Mouse (Mus musculus): ENCODE measurements around the gene Xxylt1.

DNA sequence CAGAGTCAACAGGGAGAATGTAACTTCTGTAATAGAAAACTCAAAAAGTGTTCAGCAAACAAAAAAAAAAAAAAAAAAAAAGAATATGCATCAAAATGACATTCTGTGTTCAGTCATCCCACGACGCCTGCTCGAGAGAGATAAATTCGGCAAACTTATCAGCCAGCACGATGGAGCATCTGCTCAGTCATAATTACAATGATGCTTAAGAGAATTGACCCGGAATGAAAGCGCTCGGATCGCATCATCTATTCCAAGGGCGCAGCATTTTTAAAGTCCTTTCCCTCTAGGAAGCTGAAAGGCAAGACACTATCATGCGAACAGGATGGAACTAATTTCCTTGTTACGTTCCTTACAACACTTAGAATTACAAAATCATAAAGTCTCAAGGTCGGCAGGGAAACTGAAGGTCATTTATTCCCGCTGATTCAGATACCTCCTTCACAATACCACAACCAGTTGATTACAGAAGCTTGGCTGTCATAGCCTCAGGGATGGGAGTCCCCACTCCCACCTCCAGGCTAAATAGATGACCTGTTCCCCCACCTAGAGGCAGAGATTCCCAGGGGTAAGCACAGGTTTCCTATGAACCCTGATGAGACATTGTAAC, 165.5 kb downstream of the Xxylt1 start:
- TF ChIP-seq POLR2A (IDR thresholded peaks at IDR 0.05; ENCODE audit: low read depth, low read length) (no peak), CTCF (IDR thresholded peaks at IDR 0.05; ENCODE audit: extremely low read depth, insufficient read depth, insufficient read length, insufficient replicate concordance) (no peak)

Measured in spleen, adult 2 months (tissue).